Mouse (Mus musculus) cerebellum, postnatal 14 days (tissue): ENCODE results near the gene Oprm1.
A peak's percentile ranks its signal among the peaks of the same experiment; 100 is the strongest.

ENCODE experiments used
- DNase-seq, 2 experiments: peaks; one replicate each; pipeline ENCODE4 v3.0.0; 2021; ENCODE audit warnings: mixed read lengths in 2 of 2

Oprm1 gene

GRCm38 (mm10) chr10:6895796-6896195 is 137.5 kb downstream of the Oprm1 start:
- no peak for DNase-seq

DNA sequence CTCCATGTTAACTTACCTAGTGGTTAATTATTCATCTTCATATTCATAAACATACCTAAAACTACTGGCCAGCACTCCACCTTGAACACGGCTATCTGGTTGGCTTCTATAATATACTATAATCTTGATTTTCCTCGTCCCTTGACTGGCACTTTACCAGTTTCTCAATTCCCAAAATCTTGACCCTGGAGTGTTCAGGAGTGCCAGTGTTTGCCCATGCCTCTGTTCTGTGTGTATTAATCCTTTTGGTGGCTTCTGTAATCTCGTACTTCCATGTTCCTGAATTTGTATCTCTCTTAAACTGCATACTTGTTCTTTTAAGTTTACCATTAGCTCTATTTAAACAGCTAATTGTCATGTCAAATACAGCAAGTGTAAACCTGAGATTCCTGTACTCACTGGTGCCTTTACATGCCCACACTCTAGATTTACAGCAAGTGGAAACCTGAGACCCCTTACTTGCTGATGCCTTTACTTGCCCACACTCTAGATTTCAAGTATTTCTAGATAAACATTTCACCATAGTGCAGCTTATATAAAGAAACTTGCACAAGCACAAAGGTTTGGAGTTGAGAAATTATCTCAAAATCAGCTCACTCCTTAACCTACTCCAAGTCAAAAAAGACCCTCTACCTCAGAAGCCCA is 138.5 kb downstream of the Oprm1 start:
- no peak for DNase-seq

DNA sequence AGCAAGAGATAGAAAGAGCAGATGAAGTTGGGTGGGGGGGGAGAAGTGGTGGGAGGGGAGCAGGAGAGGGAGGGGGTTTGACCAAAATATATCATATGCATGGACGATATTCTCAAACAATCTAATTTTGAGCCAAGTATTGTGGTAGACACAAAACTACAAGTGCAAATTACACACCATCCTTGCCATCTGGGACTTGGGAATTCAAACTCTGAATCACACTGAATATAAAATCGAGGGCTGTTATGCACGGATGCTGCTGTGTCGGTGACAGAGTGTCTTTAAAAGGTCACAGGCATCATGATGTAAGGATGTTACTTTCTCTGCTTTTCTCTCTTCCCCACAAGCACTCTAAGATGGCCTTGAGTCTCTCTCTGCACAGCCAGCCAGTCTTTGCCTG is 141.8 kb downstream of the Oprm1 start:
- no peak for DNase-seq

GRCm38 (mm10) chr10:6901819-6902393 is 143.6 kb downstream of the Oprm1 start:
- DNase-seq = peak; percentile 72 to 73

DNA sequence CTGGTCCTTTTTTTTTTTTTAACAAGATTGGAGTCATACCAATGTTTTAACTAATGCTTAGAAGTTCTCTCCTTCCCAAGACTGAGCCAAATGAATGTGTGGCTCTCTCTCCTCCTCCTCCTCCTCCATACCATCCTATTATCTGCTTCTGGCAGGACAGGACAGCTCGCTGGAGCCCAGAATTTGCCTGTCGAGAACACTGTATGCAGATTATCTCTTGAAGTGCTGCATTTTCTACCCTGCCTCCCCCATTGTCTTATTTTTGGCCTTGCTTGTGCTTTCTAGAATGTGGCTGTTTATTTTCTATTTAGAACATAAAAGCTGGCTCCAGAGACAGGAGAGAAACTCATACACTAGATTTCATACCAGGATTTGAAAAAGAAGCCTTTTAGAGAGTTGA is 151.5 kb downstream of the Oprm1 start:
- no peak for DNase-seq

DNA sequence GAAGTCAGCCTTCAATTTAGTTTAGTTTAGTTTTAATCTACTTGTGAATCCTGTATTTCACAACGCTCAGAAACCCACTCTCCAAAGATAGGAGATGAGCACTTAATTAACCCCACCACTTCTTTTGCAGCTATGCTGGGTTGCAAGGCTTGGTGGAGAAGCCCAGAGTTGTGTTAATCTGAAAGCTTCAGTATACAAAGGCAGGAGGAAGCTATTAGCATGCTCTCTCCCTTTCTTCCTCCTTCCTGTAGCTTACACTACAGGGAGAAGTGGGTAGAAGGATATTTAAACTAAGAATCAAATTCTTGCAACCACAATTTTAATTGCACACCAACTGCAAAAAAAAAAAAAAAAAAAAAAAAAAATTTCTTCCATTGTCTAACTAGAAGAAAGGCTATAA is 157.7 kb downstream of the Oprm1 start:
- no peak for DNase-seq

- DNase-seq = peak; percentile 75 to 85
Measured at GRCm38 (mm10) chr10:6916545-6917257, 158.4 kb downstream of the Oprm1 start.

DNA sequence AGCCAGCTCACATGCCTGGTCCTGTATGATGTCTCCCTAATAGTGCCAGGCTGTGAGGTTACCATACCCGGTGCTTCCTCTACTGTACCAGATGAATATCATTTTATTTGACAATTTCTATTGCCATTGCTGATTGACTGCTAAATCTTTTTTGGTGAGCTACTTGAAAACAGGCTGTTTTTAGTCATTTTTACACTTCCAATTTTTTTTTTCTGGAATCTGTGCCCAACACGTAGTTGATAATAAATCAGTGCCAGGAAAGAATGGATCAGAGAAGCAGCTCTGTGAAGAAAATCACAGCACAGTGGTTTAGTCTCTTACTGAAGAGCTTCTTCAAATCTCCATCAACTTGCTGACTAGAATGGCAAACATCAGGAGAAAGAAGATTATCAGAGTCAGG is 168.4 kb downstream of the Oprm1 start:
- no peak for DNase-seq

GRCm38 (mm10) chr10:6927600-6928223 is 169.4 kb downstream of the Oprm1 start:
- no peak for DNase-seq

- no peak for DNase-seq
Measured at GRCm38 (mm10) chr10:6928905-6929304, 170.6 kb downstream of the Oprm1 start.

DNA sequence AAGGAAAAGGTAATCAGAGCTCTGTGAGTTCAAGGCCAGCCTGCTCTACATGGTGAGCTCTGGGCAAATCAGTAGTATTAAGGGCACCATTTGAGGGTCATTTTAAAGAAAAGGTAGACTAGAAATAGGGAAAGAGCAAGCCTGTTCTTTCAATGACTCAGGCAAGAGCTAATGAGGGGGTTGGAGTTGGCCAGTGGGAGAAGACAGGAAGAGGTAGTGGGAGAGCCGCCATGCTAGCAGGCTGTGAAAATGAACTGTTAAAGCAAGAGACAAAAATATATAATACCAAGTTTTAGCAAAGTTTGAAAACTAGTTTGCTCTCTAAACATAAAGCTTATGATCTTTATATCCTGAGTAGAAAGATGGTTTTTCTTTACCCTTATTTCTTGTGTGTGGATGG is 172.1 kb downstream of the Oprm1 start:
- DNase-seq = no peak

DNA sequence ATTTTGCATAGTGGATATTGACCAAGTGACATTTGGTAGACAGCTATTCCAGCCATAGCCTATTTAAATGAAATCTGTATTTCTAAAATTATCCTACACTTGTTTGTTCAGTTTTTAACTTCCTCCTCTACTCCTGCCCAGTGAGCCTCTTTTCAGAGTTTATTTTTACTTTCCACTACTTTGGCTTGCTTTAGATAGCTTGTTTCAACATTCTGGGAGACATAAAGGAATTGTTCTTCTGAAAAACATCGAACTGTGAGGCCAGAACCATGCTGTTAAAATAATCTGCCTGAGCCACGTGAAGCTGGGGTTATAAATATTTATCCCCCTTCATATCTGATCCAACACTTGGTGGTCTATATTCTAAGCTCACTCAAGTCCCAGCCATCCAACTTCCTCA is 172.6 kb downstream of the Oprm1 start:
- DNase-seq = no peak

GRCm38 (mm10) chr10:6934776-6935175 is 176.5 kb downstream of the Oprm1 start:
- DNase-seq = no peak

DNA sequence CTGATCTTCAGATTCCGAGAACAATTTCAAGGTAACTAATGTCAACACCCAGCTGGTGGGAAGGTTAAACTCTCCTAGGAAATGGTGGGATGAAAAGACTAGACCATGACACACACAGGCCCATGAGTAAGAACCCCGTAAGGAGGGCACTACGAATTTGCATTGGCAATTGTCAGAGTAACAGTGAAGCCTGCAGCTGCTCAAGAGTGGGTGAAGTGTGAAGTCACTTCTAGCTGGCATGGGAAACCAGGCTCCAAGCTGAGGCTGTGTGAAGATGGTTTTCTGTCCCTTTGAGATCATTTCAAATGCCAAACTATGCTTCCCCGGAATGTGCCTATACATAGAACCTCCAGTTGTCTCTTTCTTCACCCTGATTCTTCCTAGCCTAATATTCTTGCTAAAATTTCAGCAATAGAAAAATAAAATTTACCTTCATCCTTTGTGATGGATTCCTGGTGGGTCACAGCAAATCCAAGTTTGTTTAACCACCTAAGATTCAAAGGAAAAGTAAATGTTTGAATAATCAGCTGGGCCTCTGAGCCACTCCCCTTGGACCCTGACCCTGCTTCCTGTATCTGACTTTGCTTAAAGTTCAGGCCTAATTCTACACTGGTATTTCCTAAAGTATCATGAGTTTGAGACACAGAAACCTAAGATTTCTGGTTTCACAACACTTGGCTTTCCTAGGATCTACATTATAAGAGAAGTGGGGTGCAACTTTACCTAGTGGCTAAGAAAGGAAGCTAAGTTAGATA is 178.5 kb downstream of the Oprm1 start:
- DNase-seq = no peak

GRCm38 (mm10) chr10:6953115-6953514 is 194.8 kb downstream of the Oprm1 start:
- no peak for DNase-seq

GRCm38 (mm10) chr10:6954533-6954932 is 196.2 kb downstream of the Oprm1 start:
- DNase-seq = no peak

DNA sequence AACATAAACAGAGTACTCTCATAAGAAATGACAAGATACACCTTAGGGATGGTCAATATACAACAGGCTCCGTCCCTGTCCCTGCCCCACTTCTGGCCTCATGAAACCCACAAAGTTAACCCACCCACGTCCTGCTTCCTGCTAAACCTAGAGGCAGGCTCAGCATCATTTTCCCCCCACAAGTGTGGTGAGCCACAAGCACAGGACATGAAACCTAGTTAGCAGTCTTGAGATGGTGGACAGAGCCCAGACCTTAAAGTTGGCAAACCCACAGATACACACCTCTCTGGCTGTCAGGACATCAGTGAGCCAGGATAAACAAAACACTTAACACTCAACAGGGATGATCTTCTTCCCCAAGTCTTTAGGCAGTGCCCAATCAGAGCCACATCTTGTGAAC is 198.1 kb downstream of the Oprm1 start:
- DNase-seq = no peak

DNA sequence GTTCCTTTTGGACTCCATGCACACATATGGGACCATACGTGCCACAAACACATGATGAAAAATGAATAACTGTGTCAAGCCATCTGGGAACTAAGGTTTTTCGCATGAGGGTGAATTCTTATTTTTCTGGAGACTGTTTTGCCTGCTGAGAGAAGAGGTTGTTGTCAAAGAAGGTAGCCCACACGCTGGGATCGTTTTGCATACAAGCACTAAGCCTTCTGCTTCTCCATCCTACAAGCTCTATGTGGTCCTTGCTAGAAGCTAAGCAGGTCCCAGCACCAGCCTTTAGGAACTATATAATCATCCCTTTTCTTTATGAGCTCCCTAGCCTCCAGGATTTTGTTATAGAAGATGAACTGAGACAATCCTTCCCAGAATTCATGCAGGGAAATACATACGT is 200.5 kb downstream of the Oprm1 start:
- no peak for DNase-seq

DNA sequence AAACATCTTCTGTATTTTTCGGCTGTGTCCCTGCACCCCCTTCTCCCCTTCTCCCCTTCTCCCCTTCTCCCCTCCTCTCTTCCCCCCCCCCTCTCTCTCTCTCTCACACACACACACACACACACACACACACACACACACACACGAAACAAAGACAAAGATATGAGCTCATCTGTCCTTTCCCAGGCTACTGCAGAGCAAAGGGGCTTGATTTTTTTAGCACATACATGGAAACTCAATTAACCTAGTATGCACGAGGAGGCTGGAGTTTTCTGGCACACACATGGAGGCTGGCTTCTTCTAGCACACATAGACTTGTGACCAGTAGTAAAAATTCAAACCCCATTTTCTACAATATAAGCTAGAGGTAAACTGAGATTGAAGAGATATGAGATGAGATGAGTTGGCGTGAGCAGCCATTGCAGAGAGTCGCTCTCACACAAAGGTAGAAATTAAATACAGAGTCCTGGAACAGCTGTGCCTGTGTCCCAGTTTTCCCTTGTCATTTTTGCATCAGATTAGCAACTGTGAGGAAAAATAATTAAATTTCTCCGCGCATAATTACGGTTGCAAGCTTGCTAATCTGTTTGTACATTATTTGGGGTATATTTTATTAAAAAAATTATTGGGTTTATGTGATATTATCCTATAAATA is 209.4 kb downstream of the Oprm1 start:
- DNase-seq = no peak

DNA sequence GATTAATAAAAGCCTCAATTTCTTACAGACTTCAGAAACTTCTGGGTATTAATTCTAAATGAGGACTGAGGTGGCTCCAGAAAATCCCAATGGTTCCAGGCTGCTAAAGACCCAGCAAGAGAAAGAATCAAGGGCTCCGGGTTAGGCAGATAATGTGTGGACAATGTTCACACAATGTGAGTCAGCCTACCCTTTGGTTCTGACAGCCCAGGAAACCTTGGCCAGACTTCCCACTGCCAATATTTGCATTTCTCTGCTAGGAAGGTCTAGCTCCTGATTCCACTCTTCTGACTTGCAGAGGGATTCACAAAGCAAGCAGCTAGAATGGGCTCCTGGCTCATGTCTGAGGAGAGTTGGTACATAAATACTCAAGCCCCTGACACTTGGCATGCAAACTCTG is 210.0 kb downstream of the Oprm1 start:
- DNase-seq = no peak

GRCm38 (mm10) chr10:6977843-6978242 is 219.5 kb downstream of the Oprm1 start:
- DNase-seq = peak; percentile 55 to 56

- DNase-seq = peak; percentile 32 to 64
Measured at GRCm38 (mm10) chr10:6978733-6979132, 220.4 kb downstream of the Oprm1 start.

GRCm38 (mm10) chr10:6979216-6979615 is 220.9 kb downstream of the Oprm1 start:
- peak; percentile 76 to 82 for DNase-seq
